Mouse (Mus musculus): ENCODE measurements around the gene Fzr1. TPM values are rescaled to one million over a fixed set of nuclear protein-coding genes. Genes with fewer than 3 reads are reported as not detected.

The Fzr1 gene
- polyA plus RNA-seq (2012; rRNA removed): 75.8 and 81.5 TPM in 2 replicates

GRCm38 (mm10) chr10:81377793-81378552 is at the start of gene Fzr1:
TSS of gene Fzr1 (minus strand) at chr10:81378516.
- DNase-seq: peak in 1 of 2 experiments; percentile 47
- peak; percentile 58 for TF ChIP-seq POLR2A (IDR thresholded peaks at IDR 0.05; ENCODE audit: borderline replicate concordance, insufficient read depth, low read length)
- no peak for TF ChIP-seq CTCF (IDR thresholded peaks at IDR 0.05; ENCODE audit: borderline replicate concordance, insufficient read depth, low read depth, low read length)
- peaks cover 10% of the 10 kb centered on the region for H3K4me1 ChIP-seq (ENCODE audit: control insufficient read depth, insufficient read depth, low read length)
- H3K27me3 ChIP-seq (ENCODE audit: control insufficient read depth, insufficient read depth, low read length): no peaks in the 10 kb centered on the region
- H3K27ac ChIP-seq (ENCODE audit: insufficient read depth, low read length): no peak within 1 kb of the TSS; the same call in 1 of the 2 replicates
- peak within 1 kb of the TSS; percentile 87 for H3K4me3 ChIP-seq (replicated peaks; ENCODE audit: insufficient read depth, low read depth, low read length)
- under 1% methylated on average over 58 of the region's 59 CpGs for WGBS

GRCm38 (mm10) chr10:81427804-81428506 is 49.6 kb upstream of the Fzr1 start:
- TF ChIP-seq POLR2A (IDR thresholded peaks at IDR 0.05; ENCODE audit: borderline replicate concordance, insufficient read depth, low read length) (no peak), CTCF (IDR thresholded peaks at IDR 0.05; ENCODE audit: borderline replicate concordance, insufficient read depth, low read depth, low read length) (no peak)
- DNase-seq: peak; percentile 75 to 80
- Histone ChIP-seq H3K4me1 (ENCODE audit: control insufficient read depth, insufficient read depth, low read length) (peaks cover 35% of the 10 kb centered on the region), H3K27ac (ENCODE audit: insufficient read depth, low read length) (0 out of 2 replicates have a peak overlapping the region, but pooled peaks have one; percentile 71), H3K27me3 (ENCODE audit: control insufficient read depth, insufficient read depth, low read length) (no peaks in the 10 kb centered on the region), H3K4me3 (replicated peaks; ENCODE audit: insufficient read depth, low read depth, low read length) (no peak overlapping the region)
- WGBS: 17% methylated on average over 8 of the region's 8 CpGs

GRCm38 (mm10) chr10:81427327-81427726 is 49.0 kb upstream of the Fzr1 start:
- Histone ChIP-seq H3K27me3 (ENCODE audit: control insufficient read depth, insufficient read depth, low read length) (no peaks in the 10 kb centered on the region), H3K4me1 (ENCODE audit: control insufficient read depth, insufficient read depth, low read length) (peaks cover 37% of the 10 kb centered on the region), H3K27ac (ENCODE audit: insufficient read depth, low read length) (peak overlapping the region; percentile 71), H3K4me3 (replicated peaks; ENCODE audit: insufficient read depth, low read depth, low read length) (peak overlapping the region; percentile 79)
- DNase-seq: no peak
- TF ChIP-seq POLR2A (IDR thresholded peaks at IDR 0.05; ENCODE audit: borderline replicate concordance, insufficient read depth, low read length): no peak
- TF ChIP-seq CTCF (IDR thresholded peaks at IDR 0.05; ENCODE audit: borderline replicate concordance, insufficient read depth, low read depth, low read length): no peak
- 11% methylated on average over 3 of the region's 3 CpGs for WGBS

- Histone ChIP-seq H3K4me1 (ENCODE audit: control insufficient read depth, insufficient read depth, low read length) (peaks cover 40% of the 10 kb centered on the region), H3K27me3 (ENCODE audit: control insufficient read depth, insufficient read depth, low read length) (no peaks in the 10 kb centered on the region), H3K27ac (ENCODE audit: insufficient read depth, low read length) (peak overlapping the region; percentile 95), H3K4me3 (replicated peaks; ENCODE audit: insufficient read depth, low read depth, low read length) (peak overlapping the region; percentile 79)
- TF ChIP-seq POLR2A (IDR thresholded peaks at IDR 0.05; ENCODE audit: borderline replicate concordance, insufficient read depth, low read length): peak; percentile 32; the same call in 1 of the 2 replicates
- no peak for TF ChIP-seq CTCF (IDR thresholded peaks at IDR 0.05; ENCODE audit: borderline replicate concordance, insufficient read depth, low read depth, low read length)
- under 1% methylated on average over 38 of the region's 38 CpGs for WGBS
- DNase-seq: peak; percentile 82
Observed at GRCm38 (mm10) chr10:81426897-81427296, 48.6 kb upstream of the Fzr1 start.

- Histone ChIP-seq H3K27ac (ENCODE audit: insufficient read depth, low read length) (peak overlapping the region; percentile 95), H3K4me3 (replicated peaks; ENCODE audit: insufficient read depth, low read depth, low read length) (peak overlapping the region; percentile 79), H3K27me3 (ENCODE audit: control insufficient read depth, insufficient read depth, low read length) (no peaks in the 10 kb centered on the region), H3K4me1 (ENCODE audit: control insufficient read depth, insufficient read depth, low read length) (peaks cover 41% of the 10 kb centered on the region)
- TF ChIP-seq POLR2A (IDR thresholded peaks at IDR 0.05; ENCODE audit: borderline replicate concordance, insufficient read depth, low read length) (no peak), CTCF (IDR thresholded peaks at IDR 0.05; ENCODE audit: borderline replicate concordance, insufficient read depth, low read depth, low read length) (no peak)
- DNase-seq: peak; percentile 52 to 57
- under 1% methylated on average over 28 of the region's 33 CpGs for WGBS
Observed at GRCm38 (mm10) chr10:81426081-81426671, 47.9 kb upstream of the Fzr1 start.

GRCm38 (mm10) chr10:81425236-81425850 is 47.0 kb upstream of the Fzr1 start:
- Histone ChIP-seq H3K4me3 (replicated peaks; ENCODE audit: insufficient read depth, low read depth, low read length) (peak overlapping the region; percentile 79), H3K27me3 (ENCODE audit: control insufficient read depth, insufficient read depth, low read length) (no peaks in the 10 kb centered on the region), H3K4me1 (ENCODE audit: control insufficient read depth, insufficient read depth, low read length) (peaks cover 49% of the 10 kb centered on the region), H3K27ac (ENCODE audit: insufficient read depth, low read length) (peak overlapping the region; percentile 93)
- peak; percentile 71 to 73 for DNase-seq
- TF ChIP-seq POLR2A (IDR thresholded peaks at IDR 0.05; ENCODE audit: borderline replicate concordance, insufficient read depth, low read length) (no peak), CTCF (IDR thresholded peaks at IDR 0.05; ENCODE audit: borderline replicate concordance, insufficient read depth, low read depth, low read length) (no peak)
- WGBS: 2% methylated on average over 10 of the region's 10 CpGs

Measured in cerebellum, adult 2 months (tissue).